Mouse (Mus musculus) thymus, postnatal 36 days (tissue): ENCODE data around the gene Zfp68.
A peak's percentile ranks its signal among the peaks of the same experiment; 100 is the strongest.
"Not testable (repeated sequence)": the region's sequence is repeated elsewhere in the genome, so short reads cannot be mapped to it uniquely, and the experiment has no call there.

Source experiments
- DNase-seq, 2 experiments: peaks; one replicate each; pipeline ENCODE4 v3.0.0; 2022; ENCODE audit warnings: mixed read lengths in 2 of 2

Zfp68 gene

DNA sequence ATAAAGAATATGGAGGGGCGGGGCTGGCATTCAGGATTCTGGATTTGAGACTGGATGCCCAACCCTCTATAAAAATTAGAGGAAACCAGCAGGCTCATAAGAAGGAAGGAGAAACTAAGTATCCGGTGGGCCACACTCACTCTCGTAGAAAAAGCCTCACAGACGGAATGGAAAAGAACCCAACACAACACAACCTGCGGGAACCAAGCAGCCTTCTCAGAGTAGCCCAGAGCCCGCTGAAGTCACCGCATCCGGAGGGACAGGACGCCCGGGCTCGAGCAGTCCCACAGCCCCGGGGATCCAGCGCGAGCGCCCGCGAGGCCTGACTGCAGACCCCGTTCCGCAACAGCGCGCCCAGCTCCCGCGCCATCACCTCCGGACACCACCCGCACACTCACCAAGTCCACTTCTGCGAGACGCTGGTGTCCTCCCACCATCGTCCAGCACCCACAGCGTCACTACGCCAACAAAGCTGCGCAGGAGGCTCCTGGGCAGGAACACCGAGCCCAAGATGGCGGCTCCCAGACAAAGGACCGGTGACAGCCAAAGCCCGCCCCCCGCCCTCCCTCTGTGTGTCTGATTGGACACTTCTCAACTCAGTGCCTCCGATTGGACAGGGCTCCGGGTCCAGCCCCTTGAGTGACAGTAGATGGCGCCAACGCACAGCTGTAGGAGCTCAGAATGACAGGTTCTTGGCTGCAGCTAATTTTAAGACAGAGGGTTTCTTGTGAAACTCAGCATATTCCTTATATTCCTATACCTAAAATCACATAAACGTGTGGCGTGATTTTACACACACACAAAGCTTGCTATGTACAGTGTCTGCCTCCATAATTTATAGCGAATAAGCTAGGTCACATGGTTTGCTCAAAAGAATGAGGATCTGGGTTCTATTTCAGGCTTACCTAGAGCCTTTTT, at the start of gene Zfp68:
TSS of gene Zfp68 (minus strand) at position 551 of the 918 bp plus-strand sequence.
- DNase-seq = peak; percentile 88 to 92

- DNase-seq = peak; percentile 32 to 44
Measured at GRCm38 (mm10) chr5:138658922-138659321, 39.4 kb upstream of the Zfp68 start.

- peak; percentile 15 to 16 for DNase-seq
Measured at GRCm38 (mm10) chr5:138657854-138658253, 38.3 kb upstream of the Zfp68 start.

DNA sequence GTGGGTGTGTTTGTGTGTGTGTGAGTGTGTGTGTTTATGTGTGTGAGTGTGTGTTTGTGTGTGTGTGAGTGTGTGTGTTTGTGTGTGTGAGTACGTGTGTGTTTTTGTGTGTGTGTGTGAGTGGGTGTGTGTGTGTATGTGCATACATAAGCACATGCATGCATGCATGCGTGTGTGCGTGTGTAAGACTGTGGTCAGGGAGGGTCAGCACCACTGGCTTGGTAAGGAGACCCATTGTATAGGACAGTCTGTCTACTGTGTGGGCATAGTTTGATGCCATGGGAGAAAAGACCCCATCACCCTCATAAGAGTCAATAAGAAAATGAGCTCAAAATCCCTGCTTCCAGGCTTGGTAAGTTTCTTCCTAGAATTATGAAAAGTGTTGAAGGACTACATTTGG, 37.8 kb upstream of the Zfp68 start:
- no peak for DNase-seq

DNA sequence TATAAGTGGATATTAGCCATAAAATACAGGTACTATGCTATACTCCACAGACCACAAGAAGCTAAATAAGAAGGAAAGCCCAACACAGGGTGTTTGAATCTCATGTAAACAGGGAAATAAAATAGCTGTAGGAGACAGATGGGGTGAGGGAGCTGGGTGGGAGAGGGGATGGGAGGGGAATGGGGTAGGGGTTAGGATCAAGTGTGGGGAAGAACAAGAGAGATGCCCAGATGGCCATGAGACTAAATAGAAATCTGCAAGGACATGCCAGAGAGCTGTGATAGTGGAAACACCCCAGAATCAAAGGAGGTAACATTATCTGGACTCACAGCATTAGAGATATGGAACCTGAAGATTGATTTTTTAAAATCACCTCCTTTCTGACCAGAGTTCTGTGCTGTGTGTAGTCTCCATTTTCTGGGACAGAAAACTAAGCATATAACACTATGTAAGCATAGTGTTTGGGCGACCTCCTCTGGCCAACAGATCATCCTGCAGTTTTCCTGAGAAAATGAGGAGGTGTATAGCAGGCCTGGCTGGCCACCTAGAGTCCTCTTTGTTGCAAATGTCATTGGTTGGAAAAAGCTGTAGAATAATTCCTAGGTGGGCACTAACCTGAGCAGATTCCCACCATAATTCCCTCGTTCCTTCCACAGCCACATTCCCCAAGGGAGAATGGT, 37.1 kb upstream of the Zfp68 start:
- DNase-seq = peak; percentile 18 to 25

DNA sequence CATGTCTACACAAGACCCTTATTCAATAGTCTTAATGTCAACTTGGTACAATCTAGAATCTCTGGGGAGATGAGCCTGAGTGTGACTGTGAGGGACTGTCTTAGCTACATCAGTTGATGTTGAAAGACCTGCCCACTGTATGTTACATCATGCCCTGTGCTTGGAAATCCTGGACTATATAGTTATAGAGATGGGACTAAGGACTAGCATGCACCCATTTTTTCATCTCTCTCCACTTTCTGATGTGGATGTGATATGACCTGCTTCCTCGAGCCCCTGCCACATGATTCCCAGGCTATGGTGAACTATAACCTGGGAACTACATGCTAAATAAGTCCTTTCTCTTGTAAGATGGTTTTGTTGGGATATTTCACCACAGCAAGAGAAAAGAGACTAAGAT, 33.4 kb upstream of the Zfp68 start:
- DNase-seq = no peak

GRCm38 (mm10) chr5:138641761-138642160, 22.2 kb upstream of the Zfp68 start:
- no peak for DNase-seq

DNA sequence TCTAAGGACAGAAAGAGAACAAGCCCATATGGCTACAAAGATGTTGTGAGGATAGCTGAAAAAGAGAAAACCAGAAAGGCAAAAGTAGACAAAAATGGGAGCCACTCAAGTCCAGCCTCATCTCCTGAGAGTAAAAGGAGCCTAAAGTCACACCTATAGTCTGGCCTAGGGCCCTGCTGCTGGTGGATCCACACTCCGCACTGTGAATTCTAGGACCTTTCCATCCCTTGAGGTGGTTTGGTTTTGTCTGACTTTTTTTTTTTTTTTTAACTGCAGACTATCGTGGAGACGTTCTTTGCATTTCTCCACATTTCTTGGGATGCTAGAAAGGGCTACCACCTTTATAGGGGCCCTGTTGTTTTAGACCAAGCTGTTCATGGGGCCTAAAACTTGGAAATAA, 21.5 kb upstream of the Zfp68 start:
- no peak for DNase-seq

- DNase-seq = no peak
Measured at GRCm38 (mm10) chr5:138636486-138636885, 16.9 kb upstream of the Zfp68 start.

- DNase-seq = no peak
Measured at GRCm38 (mm10) chr5:138623478-138623875, 3.9 kb upstream of the Zfp68 start.

GRCm38 (mm10) chr5:138622645-138623477, 3.3 kb upstream of the Zfp68 start, which contains the start of gene A430033K04Rik:
A430033K04Rik (plus strand) TSS chr5:138622859.
- DNase-seq = peak; percentile 92 to 93

GRCm38 (mm10) chr5:138620836-138621235, 1.3 kb upstream of the Zfp68 start:
- DNase-seq = no peak

DNA sequence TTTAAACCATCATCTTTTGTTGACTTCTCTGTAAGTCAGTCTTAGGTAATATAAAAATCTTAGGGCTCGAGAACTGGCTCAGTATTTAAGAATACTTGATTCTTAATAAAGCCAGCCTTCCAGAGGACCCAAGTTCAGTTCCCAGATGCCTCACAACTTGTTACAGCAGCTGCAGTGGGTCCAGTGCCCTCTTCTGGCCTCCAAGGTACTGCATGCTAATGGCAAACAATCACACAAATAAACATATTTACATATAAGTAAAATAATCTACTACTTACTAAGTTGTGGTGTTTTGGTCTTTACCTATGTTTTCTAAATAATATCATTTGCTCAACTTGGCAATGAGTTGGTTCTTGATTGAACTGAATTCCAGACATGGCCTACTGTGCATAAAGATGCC, 1.2 kb downstream of the Zfp68 start:
- peak; percentile 17 to 23 for DNase-seq

DNA sequence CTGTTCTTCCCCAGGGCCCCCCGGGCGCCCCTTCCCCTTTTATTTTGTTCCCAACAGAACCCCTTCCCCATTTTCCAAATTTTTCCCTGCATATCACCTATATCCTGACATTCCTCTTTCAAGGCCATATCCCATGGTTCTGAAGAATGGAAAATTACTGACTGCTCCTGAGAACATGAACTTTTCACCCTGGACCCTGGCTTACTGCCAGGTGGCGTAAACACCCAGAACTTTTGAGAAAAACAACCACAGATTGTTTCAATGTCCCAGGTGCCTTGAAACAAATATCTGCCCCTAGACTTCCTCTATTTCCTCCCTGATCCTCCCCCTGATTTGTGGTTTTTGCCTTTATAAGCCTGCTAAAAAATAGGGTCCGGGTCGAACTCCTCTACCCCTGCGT, 32.2 kb downstream of the Zfp68 start:
- DNase-seq = no peak

GRCm38 (mm10) chr5:138571623-138572022, 47.9 kb downstream of the Zfp68 start:
- peak; percentile 49 to 57 for DNase-seq

- not testable (repeated sequence) for DNase-seq
Measured at GRCm38 (mm10) chr5:138564612-138565011, 54.9 kb downstream of the Zfp68 start, which contains the start of gene 1700123K08Rik. 1700123K08Rik (minus strand) TSS chr5:138564712.
